Mouse (Mus musculus): ENCODE results near the gene Apcs. TPM values are rescaled to one million over a fixed set of nuclear protein-coding genes. Genes with fewer than 3 reads are reported as not detected.

The Apcs gene
- polyA plus RNA-seq, 1 experiment from 2014 or later, result not detected

Other genes with a start within 250 kb of the Apcs start
- gene Crp, start 197.0 kb downstream of the Apcs start, polyA plus RNA-seq (2015; fragmentation: Nextera tagmentation; extraction: Ambion mirVana), result 0.13 TPM in 1 of 2 replicates, not detected in the other
- gene Olfr16, start 55.4 kb upstream of the Apcs start, polyA plus RNA-seq (2015; fragmentation: Nextera tagmentation; extraction: Ambion mirVana), result not detected in 2 replicates
- not detected in 2 replicates for gene Olfr1408, start 242.3 kb upstream of the Apcs start, polyA plus RNA-seq (2015; fragmentation: Nextera tagmentation; extraction: Ambion mirVana)